In the genomic region with DNA sequence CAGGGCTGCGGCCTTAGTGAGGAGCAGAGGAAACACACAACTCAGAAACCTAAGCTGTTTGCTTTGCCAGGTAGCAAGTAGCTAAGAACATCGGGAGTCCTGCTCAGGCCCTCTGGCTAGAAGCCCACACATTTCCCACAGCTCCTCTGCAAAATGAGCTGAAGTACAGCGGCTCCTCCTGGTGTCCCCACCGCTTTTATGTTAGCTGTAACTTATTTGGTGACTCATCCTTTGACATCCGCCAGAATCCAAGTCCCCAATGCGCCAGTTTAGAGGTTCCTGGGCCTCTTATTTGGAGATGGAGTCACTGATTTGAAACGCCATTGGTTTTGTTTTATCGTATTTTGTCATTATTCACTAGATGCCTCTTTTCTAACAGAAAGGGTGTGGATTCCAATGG, we compare ENCODE assay signal across 24 mouse cellular contexts. TPM values are rescaled to one million over a fixed set of nuclear protein-coding genes. Genes with fewer than 3 reads are reported as not detected.
A peak's percentile ranks its signal among the peaks of the same experiment; 100 is the strongest.
DNase-seq lines count a peak whose midpoint lies in the region; ATAC-seq and TF ChIP-seq lines count a peak whose summit lies in the region.
"Had no signal": no experiment of that assay in that cellular context is flagged by ENCODE, and none has a peak within 500 bp of the region (broad histone marks: within the 10 kb centered on the region; RNA-seq: fewer than 3 reads in every experiment).

No protein-coding gene starts in this region.

- no peak overlapping the region for H3ac ChIP-seq in myocyte (ENCODE audit: control insufficient read depth, insufficient read length)

- no peaks in the 10 kb centered on the region for H3K36me3 ChIP-seq in kidney, postnatal 0 days (ENCODE audit: insufficient read depth, low read length)
- H3K36me3 ChIP-seq in ES-Bruce4 (ENCODE audit: control insufficient read depth, insufficient read depth, low read length, poor library complexity, severe bottlenecking) (no peaks in the 10 kb centered on the region), myocyte (ENCODE audit: control insufficient read depth, insufficient read depth) (no peaks in the 10 kb centered on the region)
- H3K36me3 ChIP-seq: neural tube, embryonic 13.5 days had no signal

- no peak for TF ChIP-seq EP300 in ES-Bruce4 (IDR thresholded peaks at IDR 0.05; ENCODE audit: insufficient read depth, low read depth, low read length)

- no peaks in the 10 kb centered on the region for H3K79me2 ChIP-seq in myocyte (ENCODE audit: control insufficient read depth, insufficient read depth)

- no peaks in the 10 kb centered on the region for H3K9me3 ChIP-seq in kidney, postnatal 0 days (replicated peaks; ENCODE audit: low read length)
- no peaks in the 10 kb centered on the region for H3K9me3 ChIP-seq in ES-Bruce4 (replicated peaks; ENCODE audit: control insufficient read depth, insufficient read depth, low read length, poor library complexity, severe bottlenecking)
- H3K9me3 ChIP-seq: neural tube, embryonic 13.5 days had no signal

- no peak overlapping the region for H3K27ac ChIP-seq in kidney, postnatal 0 days
- H3K27ac ChIP-seq in ES-Bruce4 (ENCODE audit: insufficient read depth, low read length): no peak overlapping the region
- H3K27ac ChIP-seq: hindbrain, postnatal 0 days; neural tube, embryonic 13.5 days; stomach, postnatal 0 days had no signal

- ATAC-seq in kidney, postnatal 0 days (replicated peaks; ENCODE audit: low FRiP score, low read depth): no peak
- ATAC-seq in erythroblast, adult 5-6 weeks (replicated peaks; ENCODE audit: low FRiP score, poor library complexity, severe bottlenecking): no peak
- ATAC-seq: forebrain, embryonic 14.5 days; hindbrain, postnatal 0 days had no signal

- no peak for TF ChIP-seq POLR2A in ES-Bruce4 (IDR thresholded peaks at IDR 0.05; ENCODE audit: insufficient read depth, low read length)
- TF ChIP-seq POLR2A in myocyte (IDR thresholded peaks at IDR 0.05; ENCODE audit: insufficient read length, low read depth): no peak

- no peaks in the 10 kb centered on the region for H3K27me3 ChIP-seq in kidney, postnatal 0 days (ENCODE audit: insufficient read depth, low read length)
- H3K27me3 ChIP-seq in ES-Bruce4 (ENCODE audit: control insufficient read depth, insufficient read depth, low read length, poor library complexity, severe bottlenecking) (no peaks in the 10 kb centered on the region), myocyte (ENCODE audit: control insufficient read depth, insufficient read depth, insufficient read length) (no peaks in the 10 kb centered on the region)
- H3K27me3 ChIP-seq: neural tube, embryonic 13.5 days had no signal

- H3K4me3 ChIP-seq in kidney, postnatal 0 days (replicated peaks; ENCODE audit: low read depth, low read length): no peak overlapping the region
- H3K4me3 ChIP-seq in ES-Bruce4 (ENCODE audit: low read depth, low read length) (peak overlapping the region; percentile 6; the same call in 1 of the 2 replicates), myocyte (no peak overlapping the region)
- H3K4me3 ChIP-seq: neural tube, embryonic 13.5 days had no signal

- no peak overlapping the region for H3K4me2 ChIP-seq in kidney, postnatal 0 days (ENCODE audit: low read length)
- peak overlapping the region; percentile 82 for H3K4me2 ChIP-seq in myocyte (ENCODE audit: low read depth)
- H3K4me2 ChIP-seq: heart, embryonic 11.5 days; neural tube, embryonic 13.5 days had no signal

- no peaks in the 10 kb centered on the region for H3K4me1 ChIP-seq in kidney, postnatal 0 days (replicated peaks; ENCODE audit: insufficient read depth, low read length)
- no peaks in the 10 kb centered on the region for H3K4me1 ChIP-seq in ES-Bruce4 (ENCODE audit: control insufficient read depth, insufficient read depth, low read length)

- peak; percentile 11 for DNase-seq in adrenal gland, postnatal 14 days
- no peak for DNase-seq in adrenal gland, adult 18-20 months (ENCODE audit: low spot score in 2 of 2)
- peak; percentile 7 for DNase-seq in kidney, postnatal 0 days (ENCODE audit: low spot score)
- no peak for DNase-seq in kidney, adult 9 months
- DNase-seq in layer of hippocampus, adult 8-10 months (ENCODE audit: low spot score in 2 of 2): no peak
- DNase-seq: cerebellum, postnatal 14 days; gastrocnemius, postnatal 14 days; kidney, adult 18-20 months; right cerebral cortex, postnatal 14 days had no signal

- H3K9ac ChIP-seq in kidney, postnatal 0 days (ENCODE audit: low read depth, low read length): no peak overlapping the region
- no peak overlapping the region for H3K9ac ChIP-seq in ES-Bruce4 (ENCODE audit: low read depth, poor library complexity, severe bottlenecking)
- H3K9ac ChIP-seq: neural tube, embryonic 13.5 days had no signal

- 77% methylated on average over 8 of the region's 8 CpGs for WGBS in kidney, postnatal 0 days

- no peak; the same call in 1 of the 2 replicates for TF ChIP-seq CTCF in kidney, postnatal 0 days (IDR thresholded peaks at IDR 0.05; ENCODE audit: low read depth)
- TF ChIP-seq CTCF in ES-Bruce4 (IDR thresholded peaks at IDR 0.05; ENCODE audit: low read depth, low read length): no peak

TF ChIP-seq in myocyte, 11 proteins besides CTCF, POLR2A, EP300 and RAD21:
- no peak for TF ChIP-seq POLR2AphosphoS2 (IDR thresholded peaks at IDR 0.05; ENCODE audit: insufficient read length, low read depth)
- TF ChIP-seq TCF3 (IDR thresholded peaks at IDR 0.05; ENCODE audit: insufficient read length, low read depth): no peak
- TF ChIP-seq MYOG (IDR thresholded peaks at IDR 0.05; ENCODE audit: control insufficient read depth in 1 of 3, insufficient read depth in 1 of 3, insufficient read length in 2 of 3, low read depth in 2 of 3): no peak
- TF ChIP-seq MAX (IDR thresholded peaks at IDR 0.05; ENCODE audit: low read depth): no peak
- no peak for TF ChIP-seq MYOD1 (IDR thresholded peaks at IDR 0.05; ENCODE audit: control insufficient read depth in 1 of 3, insufficient read length in 2 of 3, low read depth in 2 of 3)
- TF ChIP-seq CEBPB (IDR thresholded peaks at IDR 0.05; ENCODE audit: insufficient read depth, poor library complexity, severe bottlenecking): no peak
- no peak for TF ChIP-seq USF1 (IDR thresholded peaks at IDR 0.05; ENCODE audit: low read depth)
- TF ChIP-seq REST (IDR thresholded peaks at IDR 0.05; ENCODE audit: insufficient read depth, insufficient read length): no peak
- TF ChIP-seq E2F4 (IDR thresholded peaks at IDR 0.05; ENCODE audit: insufficient read depth): no peak
- TF ChIP-seq SRF (IDR thresholded peaks at IDR 0.05; ENCODE audit: control insufficient read depth, insufficient read length, low read depth): no peak
- no peak for TF ChIP-seq TCF12 (IDR thresholded peaks at IDR 0.05; ENCODE audit: insufficient read depth, poor library complexity, severe bottlenecking)

RNA-seq across cellular contexts. Expression of a gene that starts 36.6 kb away (rescaled TPM):
- 0.41 TPM in 1 of 2 replicates, not detected in the other for total RNA-seq in adrenal gland, postnatal 14 days (2021)
- total RNA-seq in adrenal gland, adult 18-20 months (2021): under 1 TPM in 1 of 2 experiments, not detected in 1; 0.45 TPM
- not detected in 2 replicates for polyA plus RNA-seq in kidney, postnatal 0 days (2015; fragmentation: Nextera tagmentation; extraction: Ambion mirVana)
- polyA plus RNA-seq in ES-Bruce4 (2011; ENCODE audit: insufficient read depth, insufficient read length, low read depth, missing spikeins) (not detected in 2 replicates), myocyte (2012; fragmentation: generic; extraction: Trizol) (2.2 TPM)
- not detected for total RNA-seq in layer of hippocampus, adult 8-10 months (2022)
- not detected in 2 replicates for total RNA-seq in erythroblast, adult 5-6 weeks (2015; ENCODE audit: low replicate concordance)
- not detected in 2 replicates for total RNA-seq in erythroblast, adult 5-6 weeks (2017; ENCODE audit: low replicate concordance)
- total RNA-seq: adrenal gland, postnatal 36 days; gastrocnemius, postnatal 14 days; hematopoietic stem cell, adult 5-6 weeks; hindbrain, postnatal 0 days; layer of hippocampus, postnatal 14 days; left cerebral cortex, postnatal 14 days; megakaryocyte-erythroid progenitor cell, adult 5-6 weeks had no signal
- polyA plus RNA-seq: forebrain, embryonic 14.5 days; heart, embryonic 11.5 days; limb, embryonic 14.5 days; liver, embryonic 16.5 days; neural tube, embryonic 13.5 days; stomach, postnatal 0 days had no signal

RNA-seq across cellular contexts. Expression of a gene that starts 53.3 kb away (rescaled TPM):
- not detected in 2 replicates for total RNA-seq in adrenal gland, postnatal 14 days (2021)
- not detected for total RNA-seq in adrenal gland, adult 18-20 months (2021)
- polyA plus RNA-seq in kidney, postnatal 0 days (2015; fragmentation: Nextera tagmentation; extraction: Ambion mirVana): 0.08 TPM in 1 of 2 replicates, not detected in the other
- polyA plus RNA-seq in ES-Bruce4 (2011; ENCODE audit: insufficient read depth, insufficient read length, low read depth, missing spikeins) (not detected in 2 replicates), myocyte (2012; fragmentation: generic; extraction: Trizol) (not detected)
- total RNA-seq in layer of hippocampus, adult 8-10 months (2022): under 1 TPM in 1 of 4 experiments, not detected in 3; 0.23 TPM
- not detected in 2 replicates for total RNA-seq in erythroblast, adult 5-6 weeks (2015; ENCODE audit: low replicate concordance)
- not detected in 2 replicates for total RNA-seq in erythroblast, adult 5-6 weeks (2017; ENCODE audit: low replicate concordance)
- total RNA-seq: adrenal gland, postnatal 36 days; gastrocnemius, postnatal 14 days; hematopoietic stem cell, adult 5-6 weeks; megakaryocyte-erythroid progenitor cell, adult 5-6 weeks had no signal
- polyA plus RNA-seq: heart, embryonic 11.5 days; hindbrain, postnatal 0 days; limb, embryonic 14.5 days; liver, embryonic 16.5 days; neural tube, embryonic 13.5 days had no signal

Comparison
In these comparisons a context has a peak if more than half of its experiments do, and no peak if none do; other contexts are left out.
1. DNase-seq: peak in adrenal gland, postnatal 14 days (single experiment) and kidney, postnatal 0 days (single experiment); none in adrenal gland, adult 18-20 months (0 of 2), kidney, adult 9 months (single experiment) and layer of hippocampus, adult 8-10 months (0 of 2).